10 mouse cellular contexts compared by ENCODE assay signal in genomic region chr17:67861744-67862535, GRCm38 (mm10).
DNase-seq lines count a peak whose midpoint lies in the region; ATAC-seq and TF ChIP-seq lines count a peak whose summit lies in the region.
"Had no signal": no experiment of that assay in that cellular context is flagged by ENCODE, and none has a peak within 500 bp of the region (broad histone marks: within the 10 kb centered on the region; RNA-seq: fewer than 3 reads in every experiment).

No protein-coding gene starts in this region.

- no peaks in the 10 kb centered on the region for H3K36me3 ChIP-seq in kidney, adult 2 months (ENCODE audit: control insufficient read depth, insufficient read depth, low read length)
- H3K36me3 ChIP-seq in midbrain, embryonic 14.5 days (ENCODE audit: control insufficient read depth, insufficient read depth, low read length), result no peaks in the 10 kb centered on the region
- H3K36me3 ChIP-seq in stomach, postnatal 0 days (ENCODE audit: control insufficient read depth, insufficient read depth, low read length), result 0 out of 2 replicates have a peak, but pooled peaks cover 7% of the 10 kb centered on the region

- H3K9me3 ChIP-seq in midbrain, embryonic 14.5 days (ENCODE audit: control insufficient read depth, low read length), result no peaks in the 10 kb centered on the region
- no peaks in the 10 kb centered on the region for H3K9me3 ChIP-seq in stomach, postnatal 0 days (ENCODE audit: control insufficient read depth, low read length)

- 78% methylated on average over 16 of the region's 16 CpGs for WGBS in kidney, adult 2 months
- WGBS in midbrain, embryonic 14.5 days, result 81% methylated on average over 16 of the region's 16 CpGs
- 71% methylated on average over 16 of the region's 16 CpGs for WGBS in stomach, postnatal 0 days

- no peak for TF ChIP-seq POLR2A in kidney, adult 2 months (IDR thresholded peaks at IDR 0.05; ENCODE audit: low read depth, low read length)

- ATAC-seq in common myeloid progenitor, adult 5-6 weeks (replicated peaks; ENCODE audit: low read depth, poor library complexity, severe bottlenecking), result peak; percentile 98
- ATAC-seq in midbrain, embryonic 14.5 days (ENCODE audit: low FRiP score, low TSS enrichment), result peak; percentile 62; the same call in 1 of the 2 replicates
- peak; percentile 77 for ATAC-seq in stomach, postnatal 0 days (ENCODE audit: low FRiP score, low TSS enrichment)

- no peak overlapping the region for H3K4me3 ChIP-seq in kidney, adult 2 months (ENCODE audit: insufficient read depth, low read depth, low read length)
- H3K4me3 ChIP-seq in midbrain, embryonic 14.5 days (replicated peaks; ENCODE audit: low read depth, low read length), result no peak overlapping the region
- no peak overlapping the region for H3K4me3 ChIP-seq in stomach, postnatal 0 days (ENCODE audit: low read depth, low read length)

- no peaks in the 10 kb centered on the region for H3K27me3 ChIP-seq in kidney, adult 2 months (replicated peaks; ENCODE audit: control insufficient read depth, insufficient read depth, low read length)
- no peaks in the 10 kb centered on the region for H3K27me3 ChIP-seq in midbrain, embryonic 14.5 days (ENCODE audit: control insufficient read depth, insufficient read depth, low read length)
- H3K27me3 ChIP-seq in stomach, postnatal 0 days (ENCODE audit: control insufficient read depth, insufficient read depth, low read length), result no peaks in the 10 kb centered on the region
- H3K27me3 ChIP-seq: CH12.LX; megakaryocyte, embryonic 14.5 days had no signal

- no peak overlapping the region for H3K4me2 ChIP-seq in midbrain, embryonic 14.5 days (ENCODE audit: low read length)
- H3K4me2 ChIP-seq in stomach, postnatal 0 days (replicated peaks; ENCODE audit: low read depth), result no peak overlapping the region

- peak; percentile 89 for TF ChIP-seq CTCF in kidney, adult 2 months (conservative IDR thresholded peaks at IDR 0.05; ENCODE audit: insufficient read depth, insufficient read length, low read depth, low read length)
- peak; percentile 98 for TF ChIP-seq CTCF in stomach, postnatal 0 days (IDR thresholded peaks at IDR 0.05; ENCODE audit: low read depth)

- TF ChIP-seq EP300 in stomach, postnatal 0 days (optimal IDR thresholded peaks at IDR 0.05), result no peak

- no peak overlapping the region for H3K9ac ChIP-seq in midbrain, embryonic 14.5 days (replicated peaks; ENCODE audit: low read length)
- no peak overlapping the region for H3K9ac ChIP-seq in stomach, postnatal 0 days (ENCODE audit: low read length)

- peak; percentile 34 for DNase-seq in ovary, postnatal 10 days (ENCODE audit: low spot score)
- DNase-seq in ovary, adult 18-20 months (ENCODE audit: low spot score), result no peak
- peak; percentile 68 for DNase-seq in gastrocnemius, postnatal 14 days
- peak; percentile 48 for DNase-seq in kidney, adult 2 months
- peak; percentile 80 for DNase-seq in left cerebral cortex, postnatal 4 days
- peak; percentile 88 for DNase-seq in midbrain, embryonic 14.5 days
- DNase-seq in stomach, postnatal 0 days (ENCODE audit: low spot score), result peak; percentile 70

- H3K27ac ChIP-seq in kidney, adult 2 months (ENCODE audit: insufficient read depth, low read depth, low read length), result no peak overlapping the region
- no peak overlapping the region for H3K27ac ChIP-seq in midbrain, embryonic 14.5 days (replicated peaks; ENCODE audit: low read depth, low read length)
- H3K27ac ChIP-seq in stomach, postnatal 0 days (replicated peaks), result no peak overlapping the region

- H3K4me1 ChIP-seq in kidney, adult 2 months (ENCODE audit: control insufficient read depth, insufficient read depth, low read length), result no peaks in the 10 kb centered on the region; the same call in 1 of the 2 replicates
- H3K4me1 ChIP-seq in midbrain, embryonic 14.5 days (ENCODE audit: control insufficient read depth, insufficient read depth, low read length), result no peaks in the 10 kb centered on the region
- no peaks in the 10 kb centered on the region for H3K4me1 ChIP-seq in stomach, postnatal 0 days (replicated peaks; ENCODE audit: control insufficient read depth, insufficient read depth)
- H3K4me1 ChIP-seq: megakaryocyte, embryonic 14.5 days had no signal

- intact Hi-C loops in gastrocnemius, postnatal 14 days (cut with DNase I; ENCODE audit: low total_unique reads), result loop anchor here (5.0 kb wide), 1 partner anchor 305 kb away; no protein-coding TSS in a partner anchor
- intact Hi-C loops in left cerebral cortex, postnatal 4 days (cut with DNase I), result loop anchor here (5.0 to 10.0 kb wide), 2 partner anchors 1013 to 1245 kb away; no protein-coding TSS in a partner anchor
